Mouse (Mus musculus) adrenal gland, adult 8-10 months (tissue): ENCODE measurements at regions not wholly inside any gene's neighbourhood (a gene's known extent, or its start where the extent isn't known, plus 50 kb on each side); places are given as distances from the start of the nearest gene placed in this dataset.
A peak's percentile ranks its signal among the peaks of the same experiment; 100 is the strongest.

Experiments
- DNase-seq: peaks from one replicate; pipeline ENCODE4 v3.0.0; 2022
- microRNA-seq, 2 experiments: library from miRNA; unstranded; fragments of <30 nt; microRNA quantifications; one replicate each; pipeline ENCODE4 v1.2.0; 2022

GRCm38 (mm10) chr14:78225677-78226076 lies 82.2 kb downstream of the Tnfsf11 start:
- DNase-seq, result no peak

- DNase-seq, result no peak
These were observed 91.4 kb downstream of the Tnfsf11 start for GRCm38 (mm10) chr14:78216229-78216963.

DNA sequence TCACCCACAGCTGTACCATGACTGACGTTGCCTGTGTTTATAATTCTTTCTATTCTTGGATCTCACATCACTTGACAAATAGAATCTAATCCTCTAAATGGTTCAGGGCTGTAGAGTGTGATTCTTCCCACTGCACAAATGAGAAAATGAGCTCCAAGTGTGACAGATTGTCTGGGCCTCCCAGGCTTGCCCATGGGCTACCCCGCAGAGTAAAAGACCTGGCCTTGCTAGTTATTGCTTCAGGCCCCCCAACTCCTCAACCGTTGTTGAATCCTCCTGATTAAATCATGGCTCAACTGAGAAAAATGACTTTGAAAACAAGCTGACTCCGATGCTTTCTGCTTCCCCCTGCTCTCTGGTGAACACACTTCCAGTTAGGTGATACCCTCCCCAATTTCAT lies 92.4 kb downstream of the Tnfsf11 start:
- no peak for DNase-seq

DNA sequence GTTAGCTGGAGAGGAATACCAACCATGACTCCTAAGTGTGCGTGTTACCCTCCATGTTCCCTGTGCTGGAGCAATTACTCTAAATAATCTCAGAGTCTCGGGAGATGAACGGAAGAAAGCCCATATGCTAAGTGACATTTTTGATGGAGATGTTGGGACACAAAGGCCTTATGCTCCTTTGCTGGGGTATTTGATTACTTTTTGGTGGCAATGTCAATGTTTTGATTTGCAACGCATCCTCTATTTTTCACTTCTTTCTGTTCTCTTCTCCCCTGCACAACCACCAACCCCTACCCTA lies 103.3 kb downstream of the Tnfsf11 start:
- no peak for DNase-seq

DNA sequence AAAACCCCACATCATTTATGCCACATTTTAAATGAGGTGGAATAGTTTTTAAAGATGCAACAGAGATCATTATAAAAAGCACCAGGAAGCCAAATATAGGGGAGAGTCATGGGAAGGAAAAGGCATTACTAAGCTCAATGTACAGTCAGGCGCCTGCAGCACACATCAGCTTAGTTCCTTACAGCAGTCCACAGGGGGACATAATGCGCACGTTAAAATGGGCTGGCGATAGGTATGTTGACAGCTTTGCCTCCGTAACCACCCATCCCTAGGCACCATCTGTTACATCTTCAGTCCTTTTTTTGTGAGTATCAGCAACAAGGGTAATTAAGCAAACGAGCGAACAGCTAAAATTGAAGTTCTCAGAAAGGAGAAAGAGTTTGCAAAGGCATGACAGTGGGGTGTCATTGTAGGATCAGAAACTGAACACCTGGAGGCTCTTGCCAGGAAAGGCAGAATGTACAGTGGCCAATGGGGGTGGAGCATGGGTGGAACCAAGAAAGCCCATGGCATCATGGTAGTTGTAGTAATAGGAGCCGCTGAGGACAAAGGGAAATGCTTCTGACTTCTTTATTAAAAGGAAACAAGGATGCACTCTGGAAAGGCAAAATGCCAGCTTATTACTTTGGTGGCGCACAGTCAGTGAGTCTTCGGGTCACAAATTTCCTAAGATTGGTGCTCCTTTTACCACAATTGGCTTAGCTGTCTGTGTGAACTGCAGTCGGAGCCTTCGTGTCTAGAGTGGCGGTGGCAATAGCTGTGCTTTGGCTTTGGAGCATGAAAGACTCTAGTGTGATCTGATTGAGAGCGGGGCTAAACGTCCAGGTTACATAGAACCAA lies 103.9 kb downstream of the Tnfsf11 start:
- DNase-seq, result no peak

DNA sequence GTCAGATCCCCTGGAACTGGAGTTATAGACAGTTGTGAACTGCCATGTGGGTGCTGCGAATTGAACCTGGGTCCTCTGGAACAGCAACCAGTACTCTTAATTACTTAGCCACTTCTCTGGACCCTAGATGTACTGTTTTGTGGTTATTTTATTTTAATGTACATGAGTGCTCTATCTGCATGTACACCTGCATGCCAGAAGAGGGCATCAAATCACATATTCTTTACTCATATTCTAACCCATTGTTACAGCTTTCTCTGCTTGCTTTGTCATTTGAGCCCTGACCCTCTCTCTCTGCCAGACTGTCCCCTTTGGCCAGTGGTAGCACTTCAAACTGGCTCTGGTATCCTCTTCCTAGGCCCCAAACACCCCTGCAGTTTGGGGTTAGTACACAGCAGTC lies 105.1 kb downstream of the Tnfsf11 start:
- no peak for DNase-seq

DNA sequence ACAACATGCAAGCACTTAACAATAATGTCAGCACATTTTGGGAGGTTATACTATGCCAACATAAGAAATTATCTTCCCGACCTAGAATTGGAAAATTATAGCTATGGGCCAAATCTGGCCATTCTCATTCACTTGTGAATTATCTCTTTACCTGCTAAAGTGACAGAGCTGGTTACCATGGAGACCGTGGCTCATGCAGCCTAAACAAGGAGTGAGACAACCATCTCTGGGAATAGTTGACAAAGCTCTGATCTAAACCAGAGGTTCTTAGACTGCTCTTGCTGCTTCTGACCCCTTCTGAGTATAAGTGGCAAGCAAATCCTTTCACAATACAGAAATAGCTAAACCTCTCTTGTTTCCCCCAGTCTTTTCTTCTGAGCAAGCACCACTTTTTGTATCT lies 108.7 kb upstream of the Fam216b start:
- no peak for DNase-seq

DNA sequence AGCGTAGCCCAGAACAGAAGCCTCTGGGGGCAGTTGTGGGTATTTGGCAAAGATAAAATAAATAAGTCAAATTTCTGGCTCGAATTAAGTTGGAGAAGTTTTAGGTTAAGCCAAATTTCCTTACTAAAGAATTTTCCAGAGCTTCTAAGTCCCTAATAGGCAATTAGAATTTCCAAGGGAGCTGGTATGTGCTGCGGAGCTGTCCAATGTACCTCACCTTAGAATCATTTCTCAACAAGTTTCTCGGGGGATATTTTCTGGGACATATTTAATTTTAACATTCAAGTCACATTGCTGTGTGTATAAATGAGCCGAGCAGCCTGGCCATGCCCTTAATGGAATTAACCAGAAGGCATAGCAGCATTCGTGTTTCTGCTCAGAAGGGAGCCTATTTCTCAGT lies 90.8 kb upstream of the Fam216b start:
- no peak for DNase-seq

DNA sequence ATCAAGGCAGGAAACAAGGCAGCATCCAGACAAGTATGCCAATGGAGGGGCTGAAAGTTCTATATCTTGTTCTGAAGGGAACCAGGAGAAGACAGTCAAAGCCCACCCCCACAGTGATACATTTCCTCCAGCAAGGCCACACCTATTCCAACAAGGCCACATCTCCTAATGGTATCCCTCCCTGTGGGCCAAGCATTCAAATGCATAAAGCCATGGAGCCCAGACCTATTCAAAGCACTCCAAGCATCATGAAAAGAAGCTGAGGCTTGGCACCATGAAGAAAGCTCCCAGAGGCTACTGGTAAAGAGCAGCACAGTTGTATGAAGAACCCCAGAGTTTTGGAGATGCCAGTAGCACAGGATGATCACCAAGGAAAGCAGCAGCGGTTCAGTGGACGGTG lies 84.6 kb upstream of the Fam216b start:
- DNase-seq, result no peak

- DNase-seq, result no peak
These were observed 84.1 kb upstream of the Fam216b start for GRCm38 (mm10) chr14:78172956-78173355.

- no peak for DNase-seq
These were observed 72.0 kb upstream of the Fam216b start for GRCm38 (mm10) chr14:78160819-78161218.

GRCm38 (mm10) chr14:78159567-78159966 lies 70.8 kb upstream of the Fam216b start:
- DNase-seq, result peak; percentile 37

- no peak for DNase-seq
These were observed 68.9 kb upstream of the Fam216b start for GRCm38 (mm10) chr14:78157660-78158059.

DNA sequence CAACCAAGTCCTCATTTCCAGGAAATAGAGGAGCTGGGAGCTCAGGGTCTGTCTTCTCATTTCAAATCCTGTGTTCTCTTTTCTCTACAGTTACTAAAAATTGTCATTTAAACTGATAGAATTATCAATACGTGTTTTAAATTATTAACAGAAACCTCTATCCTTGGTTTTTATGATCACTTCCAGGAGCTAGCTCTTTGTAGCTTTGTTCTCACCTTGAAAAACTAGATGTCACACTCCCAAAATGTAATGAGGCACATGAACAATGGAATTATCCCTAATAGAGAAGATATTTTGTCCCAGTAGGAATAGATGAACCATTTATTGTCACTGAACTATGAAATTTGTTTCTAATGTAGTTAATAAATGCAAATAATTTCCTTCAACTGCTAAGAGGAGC lies 60.0 kb upstream of the Fam216b start:
- no peak for DNase-seq

- DNase-seq, result no peak
These were observed 54.9 kb upstream of the Fam216b start for GRCm38 (mm10) chr14:78143751-78144150.

Small RNA genes lying in the stretch of these regions (microRNA-seq; reads per million reads assigned to microRNA genes)
- 0 reads per million in 2 experiments for gene Mir1971
